Mouse (Mus musculus): ENCODE measurements around the gene Gm813.

DNA sequence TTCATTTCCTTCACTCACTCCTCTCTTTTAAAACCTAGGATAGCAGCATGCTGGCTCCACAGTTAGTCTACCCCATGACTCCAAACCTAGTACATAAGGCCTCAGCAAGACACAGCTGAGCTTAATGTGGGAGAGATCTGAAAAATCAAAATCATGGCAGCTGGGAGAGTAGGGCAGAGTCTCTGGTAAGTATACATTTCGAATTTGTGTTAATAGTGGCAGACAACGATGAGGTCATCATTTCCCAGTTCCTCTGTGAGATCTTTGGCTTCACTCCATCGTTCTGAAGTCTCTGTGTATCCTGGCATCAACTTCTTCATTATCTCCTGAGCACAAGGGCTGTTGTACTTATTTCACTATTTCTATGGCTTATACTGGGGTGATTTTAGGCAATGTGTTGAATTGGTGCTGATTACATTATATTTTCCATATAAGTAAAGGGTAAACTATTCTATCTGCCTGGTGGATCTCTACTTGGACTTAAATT lies 22.0 kb upstream of the Gm813 start, which contains the start of gene E330017A01Rik:
- no peak for TF ChIP-seq POLR2A (IDR thresholded peaks at IDR 0.05; ENCODE audit: borderline replicate concordance, low read depth, low read length)
- TF ChIP-seq CTCF (IDR thresholded peaks at IDR 0.05; ENCODE audit: low read depth, low read length): no peak

Measured in bone marrow macrophage, adult 2 months (primary cell).